ENCODE assay signal across 20 mouse cellular contexts in genomic region chr2:128334143-128334470, GRCm38 (mm10).
A peak's percentile ranks its signal among the peaks of the same experiment; 100 is the strongest.
DNase-seq lines count a peak whose midpoint lies in the region; ATAC-seq and TF ChIP-seq lines count a peak whose summit lies in the region.
"Had no signal": no experiment of that assay in that cellular context is flagged by ENCODE, and none has a peak within 500 bp of the region (broad histone marks: within the 10 kb centered on the region; RNA-seq: fewer than 3 reads in every experiment).

No protein-coding gene starts in this region.

- no peak overlapping the region; the same call in 1 of the 2 replicates for H3K27ac ChIP-seq in heart, embryonic 10.5 days
- no peak overlapping the region for H3K27ac ChIP-seq in liver, postnatal 0 days (ENCODE audit: low read depth)
- no peak overlapping the region for H3K27ac ChIP-seq in liver, embryonic 12.5 days
- no peak overlapping the region for H3K27ac ChIP-seq in embryonic facial prominence, embryonic 11.5 days (replicated peaks; ENCODE audit: low read depth, low read length)
- H3K27ac ChIP-seq: forebrain, embryonic 12.5 days; hindbrain, embryonic 12.5 days; intestine, embryonic 15.5 days; kidney, embryonic 15.5 days; liver, embryonic 13.5 days; stomach, embryonic 15.5 days had no signal

- peak; percentile 57 for DNase-seq in heart, embryonic 10.5 days (ENCODE audit: low spot score)
- DNase-seq in heart, postnatal 14 days: no peak
- no peak for DNase-seq in liver, postnatal 0 days
- DNase-seq in embryonic facial prominence, embryonic 11.5 days (ENCODE audit: low spot score): peak; percentile 39
- no peak for DNase-seq in cerebellum, postnatal 4 days (ENCODE audit: low spot score in 2 of 2)
- DNase-seq in spleen, postnatal 14 days (ENCODE audit: low spot score in 2 of 2): no peak
- DNase-seq: adrenal gland, adult 8-10 months; cerebellum, adult 11-12 months; cerebellum, postnatal 25 days; gastrocnemius, postnatal 36 days; liver, embryonic 13.5 days; spleen, adult 18-20 months had no signal

- peaks cover 48% of the 10 kb centered on the region for H3K4me1 ChIP-seq in heart, embryonic 10.5 days
- H3K4me1 ChIP-seq in liver, postnatal 0 days (ENCODE audit: insufficient read depth): peaks cover 26% of the 10 kb centered on the region
- H3K4me1 ChIP-seq in liver, embryonic 12.5 days: peaks cover 10% of the 10 kb centered on the region
- peaks cover 10% of the 10 kb centered on the region; the same call in 1 of the 2 replicates for H3K4me1 ChIP-seq in embryonic facial prominence, embryonic 11.5 days (ENCODE audit: control insufficient read depth, insufficient read depth, low read length)

- no peak overlapping the region for H3K9ac ChIP-seq in liver, postnatal 0 days (replicated peaks)
- H3K9ac ChIP-seq in liver, embryonic 12.5 days: no peak overlapping the region
- H3K9ac ChIP-seq in embryonic facial prominence, embryonic 11.5 days (replicated peaks; ENCODE audit: low read length): no peak overlapping the region
- H3K9ac ChIP-seq: forebrain, embryonic 12.5 days; hindbrain, embryonic 12.5 days; intestine, embryonic 15.5 days; kidney, embryonic 15.5 days; liver, embryonic 13.5 days; stomach, embryonic 15.5 days had no signal

- WGBS in heart, embryonic 10.5 days: 58% methylated on average over 2 of the region's 2 CpGs
- WGBS in liver, postnatal 0 days (ENCODE audit: insufficient replicate concordance): 36% methylated on average over 2 of the region's 2 CpGs
- 53% methylated on average over 2 of the region's 2 CpGs for WGBS in liver, embryonic 12.5 days (ENCODE audit: insufficient replicate concordance)
- 53% methylated on average over 2 of the region's 2 CpGs for WGBS in embryonic facial prominence, embryonic 11.5 days

- no peaks in the 10 kb centered on the region for H3K36me3 ChIP-seq in heart, embryonic 10.5 days
- H3K36me3 ChIP-seq in liver, postnatal 0 days (replicated peaks; ENCODE audit: insufficient read depth, low read length): no peaks in the 10 kb centered on the region
- H3K36me3 ChIP-seq in liver, embryonic 12.5 days: no peaks in the 10 kb centered on the region
- H3K36me3 ChIP-seq in embryonic facial prominence, embryonic 11.5 days (replicated peaks; ENCODE audit: control insufficient read depth, insufficient read depth, low read depth, low read length): no peaks in the 10 kb centered on the region
- H3K36me3 ChIP-seq: forebrain, embryonic 12.5 days; hindbrain, embryonic 12.5 days; intestine, embryonic 15.5 days; kidney, embryonic 15.5 days; liver, embryonic 13.5 days; stomach, embryonic 15.5 days had no signal

- no peak overlapping the region for H3K4me3 ChIP-seq in heart, embryonic 10.5 days
- no peak overlapping the region for H3K4me3 ChIP-seq in liver, postnatal 0 days (ENCODE audit: low read depth, low read length)
- no peak overlapping the region for H3K4me3 ChIP-seq in liver, embryonic 12.5 days
- no peak overlapping the region for H3K4me3 ChIP-seq in embryonic facial prominence, embryonic 11.5 days (ENCODE audit: low read depth, low read length)
- H3K4me3 ChIP-seq: forebrain, embryonic 12.5 days; hindbrain, embryonic 12.5 days; intestine, embryonic 15.5 days; kidney, embryonic 15.5 days; liver, embryonic 13.5 days; stomach, embryonic 15.5 days had no signal

- H3K9me3 ChIP-seq in heart, embryonic 10.5 days: no peaks in the 10 kb centered on the region
- H3K9me3 ChIP-seq in liver, postnatal 0 days (ENCODE audit: low read length): no peaks in the 10 kb centered on the region
- no peaks in the 10 kb centered on the region for H3K9me3 ChIP-seq in liver, embryonic 12.5 days (replicated peaks)
- H3K9me3 ChIP-seq in embryonic facial prominence, embryonic 11.5 days (replicated peaks; ENCODE audit: control insufficient read depth, low read length): no peaks in the 10 kb centered on the region
- H3K9me3 ChIP-seq: forebrain, embryonic 12.5 days; hindbrain, embryonic 12.5 days; intestine, embryonic 15.5 days; kidney, embryonic 15.5 days; liver, embryonic 13.5 days; stomach, embryonic 15.5 days had no signal

- peak; percentile 56; the same call in 1 of the 2 replicates for ATAC-seq in liver, postnatal 0 days
- ATAC-seq in liver, embryonic 12.5 days: no peak
- ATAC-seq in embryonic facial prominence, embryonic 11.5 days (replicated peaks; ENCODE audit: insufficient number of reproducible peaks, low FRiP score, low TSS enrichment, low read depth): no peak
- peak; percentile 86 for ATAC-seq in megakaryocyte, adult 5-6 weeks (ENCODE audit: poor library complexity, severe bottlenecking)
- ATAC-seq: intestine, embryonic 15.5 days; midbrain, embryonic 16.5 days had no signal

- intact Hi-C loops in heart, postnatal 14 days (cut with DNase I): no loop called here

- H3K27me3 ChIP-seq in heart, embryonic 10.5 days (ENCODE audit: insufficient read depth, poor library complexity, severe bottlenecking): no peaks in the 10 kb centered on the region
- H3K27me3 ChIP-seq in liver, postnatal 0 days (ENCODE audit: insufficient read depth, low read length): no peaks in the 10 kb centered on the region
- no peaks in the 10 kb centered on the region for H3K27me3 ChIP-seq in liver, embryonic 12.5 days (replicated peaks)
- H3K27me3 ChIP-seq in embryonic facial prominence, embryonic 11.5 days (ENCODE audit: control insufficient read depth, insufficient read depth, low read length): no peaks in the 10 kb centered on the region
- H3K27me3 ChIP-seq: hindbrain, embryonic 12.5 days; intestine, embryonic 15.5 days; liver, embryonic 13.5 days; stomach, embryonic 15.5 days had no signal

- no peak for TF ChIP-seq EP300 in liver, postnatal 0 days (IDR thresholded peaks at IDR 0.05; ENCODE audit: low read depth)

- H3K4me2 ChIP-seq in liver, postnatal 0 days (ENCODE audit: low read depth, low read length): no peak overlapping the region
- no peak overlapping the region for H3K4me2 ChIP-seq in liver, embryonic 12.5 days
- H3K4me2 ChIP-seq in embryonic facial prominence, embryonic 11.5 days (ENCODE audit: low read depth, low read length): no peak overlapping the region
- H3K4me2 ChIP-seq: forebrain, embryonic 12.5 days; hindbrain, embryonic 12.5 days; intestine, embryonic 15.5 days; kidney, embryonic 15.5 days; liver, embryonic 13.5 days; stomach, embryonic 15.5 days had no signal

- no peak for TF ChIP-seq CTCF in liver, postnatal 0 days (IDR thresholded peaks at IDR 0.05; ENCODE audit: low read depth)

Comparison
In these comparisons a context has a peak if more than half of its experiments do, and no peak if none do; other contexts are left out.
1. DNase-seq: peak in heart, embryonic 10.5 days (single experiment) and embryonic facial prominence, embryonic 11.5 days (single experiment); none in heart, postnatal 14 days (0 of 2), liver, postnatal 0 days (single experiment), cerebellum, postnatal 4 days (0 of 2) and spleen, postnatal 14 days (0 of 2).
2. ATAC-seq: peak in liver, postnatal 0 days (single experiment) and megakaryocyte, adult 5-6 weeks (single experiment); none in liver, embryonic 12.5 days (single experiment) and embryonic facial prominence, embryonic 11.5 days (single experiment).